Mouse (Mus musculus) kidney, embryonic 14.5 days (tissue): ENCODE measurements around the gene Terf2. TPM values are rescaled to one million over a fixed set of nuclear protein-coding genes. Genes with fewer than 3 reads are reported as not detected.
"Not testable (repeated sequence)": the region's sequence is repeated elsewhere in the genome, so short reads cannot be mapped to it uniquely, and the experiment has no call there.

Experiments used
- ATAC-seq: fragments of 200-750 bp; cut with Nextera tagmentation; 2 replicates; pipeline ENCODE4 v1.8.0; 2017; ENCODE audit warnings: moderate number of reproducible peaks, mild to moderate bottlenecking, moderate TSS enrichment, moderate library complexity; ENCODE audit not compliant: low FRiP score, low TSS enrichment
- H3K27ac ChIP-seq: fragments of 300-500 bp; sonication (generic); 2 replicates; pipeline ENCODE4 v1.5.1; 2014; ENCODE audit warnings: low read depth, mild to moderate bottlenecking, low read length, moderate library complexity, mixed read lengths
- H3K27me3 ChIP-seq: fragments of 300-500 bp; sonication (generic); 2 replicates; pipeline ENCODE4 v1.6.1; 2014; ENCODE audit warnings: mild to moderate bottlenecking, low read length; ENCODE audit not compliant: control insufficient read depth, insufficient read depth
- H3K36me3 ChIP-seq: fragments of 300-500 bp; sonication (generic); 2 replicates; pipeline ENCODE4 v1.6.1; 2014; ENCODE audit warnings: low read length, mixed read lengths; ENCODE audit not compliant: control insufficient read depth, insufficient read depth
- H3K4me1 ChIP-seq: fragments of 300-500 bp; sonication (generic); 2 replicates; pipeline ENCODE4 v1.6.1; 2014; ENCODE audit warnings: low read length, mixed read lengths; ENCODE audit not compliant: control insufficient read depth, insufficient read depth
- H3K4me2 ChIP-seq: fragments of 300-500 bp; sonication (generic); replicated peaks from 2 replicates; pipeline ENCODE4 v1.6.1; 2014; ENCODE audit warnings: low read depth, mild to moderate bottlenecking, low read length
- H3K4me3 ChIP-seq: fragments of 300-500 bp; sonication (generic); 2 replicates; pipeline ENCODE4 v1.5.1; 2014; ENCODE audit warnings: mild to moderate bottlenecking, low read length
- H3K9ac ChIP-seq: fragments of 300-500 bp; sonication (generic); 2 replicates; pipeline ENCODE4 v1.6.1; 2014; ENCODE audit warnings: low read depth, mild to moderate bottlenecking, low read length, moderate library complexity
- H3K9me3 ChIP-seq: fragments of 300-500 bp; sonication (generic); 2 replicates; pipeline ENCODE4 v1.6.1; 2016; ENCODE audit warnings: low read length; ENCODE audit not compliant: control insufficient read depth
- WGBS: fragments of 180-500 bp; shearing (Covaris S2); extraction: QIAGEN DNeasy Blood & Tissue Kit; methylation state at CpG from one replicate; pipeline ENCODE4 v1.1.7; 2014; 5-methylcytosine and 5-hydroxymethylcytosine counted together
- polyA plus RNA-seq: library from polyadenylated mRNA; unstranded; fragments of >200 nt; fragmentation: Nextera tagmentation; extraction: Ambion mirVana; gene quantifications from 2 replicates; pipeline ENCODE4 v1.2.1, GENCODE M21; 2014

Terf2 gene
- polyA plus RNA-seq, 1 experiment from 2014 or later = 15.8 TPM

DNA sequence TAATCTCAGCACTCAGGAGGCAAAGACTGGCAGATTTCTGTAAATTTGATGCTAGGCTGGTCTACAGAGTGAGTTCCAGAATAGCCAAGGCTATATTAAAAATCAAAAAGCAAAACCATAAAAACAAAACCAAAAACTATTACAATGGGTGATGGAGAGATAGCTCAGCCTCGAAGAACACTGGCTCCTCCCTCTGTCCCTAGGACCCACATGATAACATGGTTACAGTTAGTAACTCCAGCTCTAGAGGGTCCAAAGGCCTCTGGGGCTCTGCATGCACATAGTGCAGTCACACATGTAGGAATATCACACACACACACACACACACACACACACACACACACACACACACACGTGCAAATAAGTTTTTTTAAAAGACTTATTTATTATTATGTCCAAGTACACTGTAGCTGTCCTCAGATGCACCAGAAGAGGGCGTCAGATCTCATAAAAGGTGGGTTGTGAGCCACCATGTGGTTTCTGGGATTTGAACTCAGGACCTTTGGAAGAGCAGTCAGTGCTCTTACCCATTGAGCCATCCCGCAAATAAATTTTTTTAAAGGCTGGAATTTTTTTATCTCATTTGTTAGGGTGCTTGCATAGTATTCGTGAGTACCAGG is 13.6 kb upstream of the Terf2 start:
- no peak overlapping the region for H3K9ac ChIP-seq

DNA sequence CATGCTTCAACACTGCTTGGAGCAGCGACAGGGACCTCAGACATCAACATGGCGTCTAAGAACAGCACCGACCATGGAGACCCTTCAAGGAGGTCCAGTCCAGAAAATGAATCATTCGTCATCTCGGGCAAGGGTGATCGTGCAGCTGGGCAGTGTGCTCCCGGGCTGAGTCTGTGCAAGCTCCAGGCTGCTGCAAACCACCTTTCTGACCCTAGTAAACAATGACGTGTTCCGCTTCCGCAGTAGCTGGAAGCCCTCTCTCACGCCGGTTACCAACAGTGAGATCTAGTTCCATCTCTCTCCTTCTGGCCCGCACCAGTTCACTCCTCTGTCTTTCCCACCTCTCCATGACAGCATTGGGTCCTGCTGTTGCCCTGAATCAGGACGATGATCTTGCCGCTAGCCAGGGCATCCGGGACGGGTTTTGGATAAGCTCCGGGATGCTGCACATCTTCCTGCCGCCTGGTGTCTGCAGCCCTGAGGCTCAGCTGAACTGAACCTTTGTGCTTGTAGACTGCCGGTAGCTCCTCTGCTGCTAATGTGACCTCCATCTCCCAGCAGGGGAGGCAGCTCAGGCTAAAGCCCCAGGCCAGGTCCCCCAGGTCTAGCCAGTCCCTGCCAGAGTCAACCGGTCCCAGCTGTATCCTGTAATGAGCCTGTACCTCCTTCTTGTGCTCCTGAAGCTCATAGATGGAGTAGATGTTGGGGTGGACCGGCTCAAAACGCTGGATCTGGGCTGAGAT is 12.8 kb upstream of the Terf2 start:
- no peak for ATAC-seq
- no peak overlapping the region for H3K9ac ChIP-seq

More for the DNA sequence above, 13.6 kb upstream of the Terf2 start:
- WGBS = 88% methylated on average over 5 of the region's 5 CpGs
- Histone ChIP-seq H3K9me3 (no peaks in the 10 kb centered on the region), H3K4me3 (no peak overlapping the region), H3K4me2 (no peak overlapping the region), H3K4me1 (peaks cover 8% of the 10 kb centered on the region), H3K27me3 (no peaks in the 10 kb centered on the region), H3K36me3 (no peaks in the 10 kb centered on the region), H3K27ac (no peak overlapping the region)
- ATAC-seq = no peak

DNA sequence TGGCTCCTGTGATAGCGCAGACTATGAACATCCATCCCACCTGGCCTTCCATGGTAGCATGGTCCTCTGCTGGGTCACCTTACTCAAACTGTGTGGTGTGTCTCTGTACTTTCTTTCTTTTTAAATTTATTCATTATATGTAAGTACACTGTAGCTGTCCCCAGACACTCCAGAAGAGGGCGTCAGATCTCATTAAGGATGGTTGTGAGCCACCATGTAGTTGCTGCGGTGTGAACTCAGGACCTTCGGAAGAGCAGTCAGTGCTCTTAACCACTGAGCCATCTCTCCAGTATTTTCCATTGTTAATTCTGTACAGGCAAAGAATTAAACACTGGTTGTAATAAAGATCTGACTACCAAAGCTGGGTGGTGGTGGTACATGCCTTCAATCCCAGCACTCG is 11.7 kb upstream of the Terf2 start:
- not testable (repeated sequence) for H3K9me3 ChIP-seq, ATAC-seq, H3K4me2 ChIP-seq, H3K27ac ChIP-seq, H3K4me1 ChIP-seq, H3K36me3 ChIP-seq, H3K9ac ChIP-seq, H3K27me3 ChIP-seq, H3K4me3 ChIP-seq
- WGBS = 91% methylated on average over 5 of the region's 5 CpGs

More for the DNA sequence above, 12.8 kb upstream of the Terf2 start:
- H3K4me2 ChIP-seq = no peak overlapping the region; the same call in 1 of the 2 replicates
- H3K36me3 ChIP-seq = no peaks in the 10 kb centered on the region
- H3K4me3 ChIP-seq = no peak overlapping the region
- WGBS = 69% methylated on average over 23 of the region's 23 CpGs
- peaks cover under 1% of the 10 kb centered on the region for H3K4me1 ChIP-seq
- no peaks in the 10 kb centered on the region for H3K27me3 ChIP-seq
- H3K27ac ChIP-seq = no peak overlapping the region
- H3K9me3 ChIP-seq = no peaks in the 10 kb centered on the region

DNA sequence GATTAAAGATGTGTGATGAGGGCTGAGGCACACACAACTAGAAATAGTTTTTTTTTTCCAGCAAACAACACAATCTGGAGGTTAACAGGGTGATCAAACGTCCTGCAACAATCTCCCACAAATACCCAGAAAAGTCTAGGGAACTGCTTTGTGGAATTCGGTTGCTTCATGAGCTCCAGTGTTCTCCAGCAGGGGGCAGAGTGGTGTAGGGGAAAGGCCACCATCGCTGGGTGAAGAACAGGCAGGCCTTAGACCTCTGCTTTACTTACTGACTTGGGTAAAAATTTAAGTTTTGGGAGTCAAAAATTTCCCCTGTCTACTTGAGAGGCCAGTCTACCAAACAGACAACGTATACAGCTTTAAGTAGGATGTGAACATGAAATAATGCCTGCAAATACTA is 8.2 kb upstream of the Terf2 start:
- no peak overlapping the region for H3K27ac ChIP-seq
- no peaks in the 10 kb centered on the region for H3K27me3 ChIP-seq
- 0 out of 2 replicates have a peak, but pooled peaks have one; percentile 41 for ATAC-seq
- 14% methylated on average over 4 of the region's 4 CpGs for WGBS
- no peaks in the 10 kb centered on the region for H3K9me3 ChIP-seq
- H3K9ac ChIP-seq = no peak overlapping the region
- H3K4me2 ChIP-seq = no peak overlapping the region
- H3K4me3 ChIP-seq = no peak overlapping the region
- no peaks in the 10 kb centered on the region for H3K36me3 ChIP-seq
- H3K4me1 ChIP-seq = no peaks in the 10 kb centered on the region

DNA sequence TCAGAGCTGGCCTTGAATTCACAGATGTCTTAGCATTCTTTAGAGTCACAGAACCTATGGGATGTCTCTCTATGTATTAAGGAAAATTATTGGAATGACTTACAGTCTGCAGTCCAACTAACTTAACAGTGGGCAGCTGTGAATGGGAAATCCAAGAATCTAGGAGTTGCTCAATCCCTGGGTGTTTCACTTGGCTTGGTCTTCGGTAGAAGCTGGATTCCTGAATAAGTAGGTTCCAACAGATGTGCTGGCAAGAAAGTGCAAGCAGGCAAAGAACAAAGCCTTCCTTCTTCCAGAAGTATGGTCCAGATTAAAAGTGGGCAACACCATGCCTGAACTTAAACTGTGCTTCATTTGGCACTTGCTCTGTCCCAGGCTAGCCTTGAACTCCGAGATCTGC is 4.3 kb upstream of the Terf2 start:
- H3K27me3 ChIP-seq = no peaks in the 10 kb centered on the region
- WGBS = 91% methylated on average over 2 of the region's 2 CpGs
- ATAC-seq = no peak
- no peaks in the 10 kb centered on the region; the same call in 1 of the 2 replicates for H3K4me1 ChIP-seq
- no peaks in the 10 kb centered on the region for H3K36me3 ChIP-seq
- no peak overlapping the region for H3K4me3 ChIP-seq
- no peaks in the 10 kb centered on the region for H3K9me3 ChIP-seq
- no peak overlapping the region for H3K4me2 ChIP-seq
- H3K27ac ChIP-seq = no peak overlapping the region
- no peak overlapping the region for H3K9ac ChIP-seq

DNA sequence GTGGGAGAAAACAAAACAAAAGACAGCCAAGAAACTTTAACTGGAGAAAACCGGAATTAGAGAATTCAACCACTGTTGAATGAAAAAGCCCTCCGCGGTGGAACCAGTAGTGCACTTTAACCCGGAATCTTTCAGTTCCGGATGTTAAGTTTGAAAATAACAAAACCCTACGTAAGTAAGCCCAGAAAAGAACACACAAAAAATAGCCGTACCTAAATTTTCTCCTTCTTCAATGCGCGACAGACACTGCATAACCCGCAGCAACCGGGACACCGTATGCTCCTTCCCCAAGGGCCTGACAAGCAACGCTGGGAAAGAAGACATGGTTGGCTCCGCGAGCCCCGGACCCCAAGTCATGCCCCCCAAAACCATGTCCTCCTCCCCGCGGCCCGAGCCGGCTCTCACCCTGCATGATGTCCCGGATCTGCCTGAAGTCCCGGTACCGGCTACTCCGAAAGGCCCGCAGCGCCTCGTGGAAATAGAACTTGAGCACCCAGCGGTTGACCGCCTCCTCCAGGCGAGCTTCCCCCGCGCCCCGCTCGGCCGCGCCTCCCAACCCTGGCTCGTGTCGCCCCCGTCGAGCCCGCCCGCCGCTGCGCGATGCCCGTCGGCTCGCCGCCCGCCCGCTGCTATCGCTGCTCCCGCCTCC is 506 bp downstream of the Terf2 start:
- H3K36me3 ChIP-seq = peaks cover 31% of the 10 kb centered on the region
- H3K27ac ChIP-seq = peak overlapping the region; percentile 77
- no peaks in the 10 kb centered on the region for H3K9me3 ChIP-seq
- H3K4me2 ChIP-seq = peak overlapping the region; percentile 72
- peak overlapping the region; percentile 87 for H3K9ac ChIP-seq
- WGBS = under 1% methylated on average over 46 of the region's 53 CpGs
- H3K4me3 ChIP-seq = peak overlapping the region; percentile 71
- ATAC-seq = peak; percentile 74; the same call in 1 of the 2 replicates
- H3K27me3 ChIP-seq = no peaks in the 10 kb centered on the region
- peaks cover 14% of the 10 kb centered on the region for H3K4me1 ChIP-seq

DNA sequence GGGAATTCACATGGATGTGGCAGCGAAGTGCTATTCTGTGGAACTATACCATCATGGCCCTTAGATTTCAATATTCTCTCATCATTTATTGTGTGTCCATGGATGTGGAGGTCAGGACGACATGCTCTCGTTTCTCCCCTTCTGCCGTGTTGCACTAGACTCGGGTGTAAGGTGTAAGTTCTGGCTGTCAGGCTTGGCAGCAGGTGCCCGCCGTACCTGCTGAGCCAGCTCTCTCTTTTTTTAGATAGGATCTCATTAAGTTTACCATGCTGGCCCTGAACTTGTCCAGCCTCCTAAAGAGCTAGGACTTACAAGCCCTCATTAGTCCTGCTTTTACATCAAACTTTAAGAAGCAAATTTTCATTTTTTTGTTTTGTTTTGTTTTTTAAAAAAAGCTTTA is 5.8 kb downstream of the Terf2 start:
- 92% methylated on average over 7 of the region's 7 CpGs for WGBS
- Histone ChIP-seq H3K27ac (no peak overlapping the region), H3K4me1 (peaks cover 14% of the 10 kb centered on the region), H3K4me3 (no peak overlapping the region), H3K9ac (no peak overlapping the region), H3K36me3 (peaks cover 65% of the 10 kb centered on the region), H3K27me3 (no peaks in the 10 kb centered on the region), H3K4me2 (no peak overlapping the region), H3K9me3 (no peaks in the 10 kb centered on the region)
- no peak for ATAC-seq

DNA sequence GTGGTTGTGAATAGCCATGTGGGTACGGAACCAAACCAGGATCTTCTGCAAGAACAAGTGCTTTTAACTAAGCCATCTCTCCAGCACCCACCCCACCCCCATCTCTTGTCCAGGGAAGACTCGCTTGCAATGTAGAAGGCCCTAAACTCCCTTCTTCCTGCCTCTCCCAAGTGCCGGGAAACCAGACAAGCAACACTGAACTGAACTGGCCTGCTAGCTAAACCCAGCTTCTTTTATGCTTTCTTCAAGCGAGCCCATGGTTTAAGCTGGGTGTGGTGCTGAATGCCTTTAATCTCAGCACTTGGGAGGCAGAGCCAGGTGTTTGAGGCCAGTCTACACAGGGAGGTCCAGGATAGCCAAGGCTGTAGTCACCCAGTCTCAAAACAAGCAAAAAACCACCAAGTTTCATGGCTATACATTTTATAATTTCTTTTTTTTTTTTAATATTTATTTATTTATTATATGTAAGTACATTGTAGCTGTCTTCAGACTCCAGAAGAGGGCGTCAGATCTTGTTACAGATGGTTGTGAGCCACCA is 7.8 kb downstream of the Terf2 start:
- no peaks in the 10 kb centered on the region for H3K4me1 ChIP-seq
- no peak for ATAC-seq
- H3K9me3 ChIP-seq = no peaks in the 10 kb centered on the region
- no peak overlapping the region for H3K4me2 ChIP-seq
- no peak overlapping the region for H3K9ac ChIP-seq
- no peak overlapping the region for H3K27ac ChIP-seq
- H3K4me3 ChIP-seq = no peak overlapping the region
- H3K27me3 ChIP-seq = no peaks in the 10 kb centered on the region
- peaks cover 66% of the 10 kb centered on the region for H3K36me3 ChIP-seq
- WGBS = 93% methylated on average over 5 of the region's 5 CpGs

DNA sequence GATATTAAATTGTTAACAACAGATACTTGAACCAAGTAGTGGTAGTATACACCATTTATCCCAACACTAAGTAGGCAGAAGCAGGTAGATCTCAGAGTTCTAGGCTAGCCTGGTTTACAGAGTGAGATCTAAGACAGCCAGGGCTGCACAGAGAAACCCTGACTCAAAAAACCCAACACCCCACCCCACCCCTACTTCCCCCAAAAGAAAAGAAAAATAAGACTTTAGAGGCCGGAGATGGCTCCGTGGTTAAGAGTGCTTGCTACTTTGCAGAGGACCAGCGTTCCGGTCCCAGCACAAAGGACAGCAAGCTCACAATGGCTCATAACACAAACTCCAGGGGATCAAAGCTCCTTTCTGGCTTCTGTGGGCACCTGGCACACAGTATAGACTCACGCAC is 10.3 kb downstream of the Terf2 start:
- Histone ChIP-seq H3K9ac (no peak overlapping the region), H3K27ac (no peak overlapping the region), H3K4me3 (no peak overlapping the region), H3K4me2 (no peak overlapping the region), H3K4me1 (no peaks in the 10 kb centered on the region), H3K27me3 (no peaks in the 10 kb centered on the region), H3K36me3 (peaks cover 72% of the 10 kb centered on the region), H3K9me3 (no peaks in the 10 kb centered on the region)
- no peak for ATAC-seq
- WGBS = 95% methylated on average over 5 of the region's 5 CpGs
